Mouse (Mus musculus) bone marrow macrophage, adult 2 months (primary cell): ENCODE measurements around the gene Fbxo21. TPM values are rescaled to one million over a fixed set of nuclear protein-coding genes. Genes with fewer than 3 reads are reported as not detected.

Experiments used
- H3K27ac ChIP-seq: 2 replicates; pipeline ENCODE4 v1.5.1; 2012; ENCODE audit warnings: low read depth, low read length; ENCODE audit not compliant: insufficient read depth
- H3K4me1 ChIP-seq: 2 replicates; pipeline ENCODE4 v1.6.1; 2012; ENCODE audit warnings: low read length; ENCODE audit not compliant: control insufficient read depth, insufficient read depth
- H3K4me3 ChIP-seq: 2 replicates; pipeline ENCODE4 v1.5.1; 2012; ENCODE audit warnings: mild to moderate bottlenecking, low read length, moderate library complexity; ENCODE audit not compliant: insufficient read depth
- CTCF ChIP-seq: IDR thresholded peaks from 2 replicates; pipeline ENCODE4 v1.5.1; 2012; ENCODE audit warnings: low read depth, mild to moderate bottlenecking, low read length, moderate library complexity
- POLR2A ChIP-seq: IDR thresholded peaks from 2 replicates; pipeline ENCODE4 v1.6.1; 2012; ENCODE audit warnings: mild to moderate bottlenecking, low read depth, low read length, borderline replicate concordance
- polyA plus RNA-seq: library from polyadenylated mRNA; stranded (reverse); fragments of >200 nt; gene quantifications from 2 replicates; pipeline ENCODE4 v1.2.4, GENCODE M21; 2012; ENCODE audit not compliant: missing spikeins, insufficient read depth, insufficient read length

The Fbxo21 gene
- polyA plus RNA-seq, 1 experiment, result 17.2 TPM

DNA sequence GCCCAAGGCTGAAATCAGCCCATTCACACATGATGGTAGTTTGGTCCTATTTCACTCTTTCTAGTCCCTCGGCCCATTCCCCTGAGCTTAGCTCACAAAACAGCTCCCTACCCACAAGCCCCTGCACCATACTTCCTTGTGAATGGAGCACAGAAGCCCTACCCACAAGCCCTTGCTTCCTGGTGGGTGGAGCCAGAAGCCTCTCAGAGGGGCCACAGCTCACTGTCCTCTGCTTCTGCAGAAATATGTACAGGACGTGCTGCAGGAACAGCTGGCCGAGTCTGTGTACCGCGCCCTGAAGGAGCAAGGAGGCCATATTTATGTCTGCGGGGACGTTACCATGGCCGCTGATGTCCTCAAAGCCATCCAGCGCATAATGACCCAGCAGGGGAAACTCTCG, 27.1 kb upstream of the Fbxo21 start:
- TF ChIP-seq CTCF (no peak), POLR2A (no peak)
- Histone ChIP-seq H3K27ac (no peak overlapping the region), H3K4me1 (no peaks in the 10 kb centered on the region), H3K4me3 (no peak overlapping the region)

DNA sequence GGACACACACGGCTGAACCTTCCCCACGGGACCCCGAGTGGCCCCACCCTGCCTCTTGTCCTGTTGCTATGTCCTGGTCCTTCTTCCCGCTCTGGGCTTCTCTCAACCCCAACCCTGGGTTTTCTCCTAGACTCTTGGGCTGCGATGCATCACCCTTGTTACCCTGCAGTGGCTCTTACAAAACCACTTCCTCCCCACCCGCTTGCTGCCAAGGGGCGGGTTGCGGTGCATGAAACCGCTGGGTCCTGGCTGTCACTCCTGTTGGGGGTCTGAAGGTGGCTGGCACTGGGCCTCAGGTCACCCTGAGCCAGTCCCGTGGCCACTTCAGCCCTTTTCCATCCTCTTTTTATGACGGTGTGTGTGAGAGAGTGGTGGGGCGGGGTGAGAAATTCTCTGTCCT, 22.6 kb upstream of the Fbxo21 start:
- Histone ChIP-seq H3K4me1 (no peaks in the 10 kb centered on the region), H3K4me3 (no peak overlapping the region), H3K27ac (no peak overlapping the region)
- TF ChIP-seq CTCF (no peak), POLR2A (no peak)

DNA sequence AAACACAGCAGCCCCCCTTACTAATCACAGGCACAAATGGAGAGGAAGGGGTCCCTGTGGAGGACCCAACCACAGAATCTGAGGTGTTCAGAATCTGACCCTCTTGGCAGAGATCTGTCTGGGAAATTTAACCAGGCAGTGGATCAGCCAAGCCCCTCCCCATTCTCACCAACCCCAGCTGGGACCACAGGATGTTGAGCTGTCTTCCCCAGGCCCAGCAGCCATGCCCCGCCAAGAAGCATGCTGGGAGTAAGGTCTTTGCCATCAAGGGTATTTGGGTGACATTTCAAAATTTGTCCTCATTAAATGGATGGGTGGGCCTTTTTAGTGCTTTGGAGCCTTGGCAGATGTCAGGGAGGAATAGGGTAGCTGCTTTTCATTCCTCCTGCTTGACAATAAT, 22.1 kb upstream of the Fbxo21 start:
- Histone ChIP-seq H3K4me1 (no peaks in the 10 kb centered on the region), H3K27ac (no peak overlapping the region), H3K4me3 (no peak overlapping the region)
- TF ChIP-seq CTCF (no peak), POLR2A (no peak)

DNA sequence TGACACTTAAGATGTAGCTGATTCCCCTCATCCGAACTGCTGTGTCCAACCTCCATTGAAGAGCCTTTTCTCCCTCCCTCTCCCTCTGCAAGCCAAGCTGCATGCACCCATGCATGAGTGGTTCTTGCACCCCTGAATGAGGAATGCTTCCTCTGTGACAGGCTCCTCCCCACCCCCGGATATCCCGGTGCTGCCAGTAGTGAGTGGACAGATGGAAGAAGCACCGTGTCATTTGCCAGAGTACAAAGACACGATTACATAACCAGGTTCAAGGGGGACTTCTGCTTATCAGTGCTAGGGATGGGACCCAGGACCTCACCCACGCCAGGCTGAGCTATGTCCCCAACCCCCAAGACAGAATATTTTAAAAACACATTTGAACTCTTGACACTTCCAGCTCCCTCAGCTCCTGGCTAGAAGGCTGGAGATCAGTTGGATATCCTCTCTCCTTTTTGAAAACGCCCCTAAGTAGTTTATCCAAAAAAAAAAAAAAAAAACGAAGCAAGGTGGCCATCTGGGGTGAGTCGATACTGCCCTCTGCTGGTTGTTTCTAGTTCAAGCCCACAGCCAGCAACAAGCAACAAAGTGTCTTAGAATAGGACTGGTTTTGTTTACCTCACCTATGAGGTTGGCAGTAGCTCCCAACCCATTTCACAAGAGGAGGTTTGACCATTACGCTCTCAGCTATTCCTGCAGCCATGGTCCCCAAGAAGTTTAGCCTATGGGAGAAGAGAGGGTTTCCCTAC, 20.7 kb upstream of the Fbxo21 start:
- no peak overlapping the region for H3K27ac ChIP-seq
- no peak overlapping the region for H3K4me3 ChIP-seq
- TF ChIP-seq POLR2A (no peak), CTCF (peak; percentile 46)
- H3K4me1 ChIP-seq, result no peaks in the 10 kb centered on the region

DNA sequence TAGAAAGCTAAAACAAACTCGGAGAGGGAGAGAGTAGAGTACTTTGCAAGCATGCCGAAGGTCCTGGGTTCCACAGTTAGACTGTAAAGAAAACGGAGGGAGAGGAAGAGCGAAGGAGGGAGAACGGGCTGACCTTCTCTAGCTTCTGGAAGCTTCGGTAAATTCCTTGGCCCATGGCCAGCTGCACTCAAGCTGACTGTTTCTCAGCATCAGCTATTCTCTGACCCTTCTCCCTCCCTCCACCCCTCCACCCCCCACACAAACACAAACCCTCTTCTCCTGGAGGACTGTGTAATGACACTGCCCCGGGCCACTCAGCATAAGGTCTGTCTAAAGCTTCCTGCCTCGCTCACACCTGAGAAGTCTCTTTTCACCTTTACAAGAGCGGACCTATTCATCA, 11.8 kb upstream of the Fbxo21 start:
- Histone ChIP-seq H3K4me3 (no peak overlapping the region), H3K4me1 (peaks cover 4% of the 10 kb centered on the region; the same call in 1 of the 2 replicates), H3K27ac (no peak overlapping the region)
- TF ChIP-seq POLR2A, result no peak
- TF ChIP-seq CTCF, result no peak

DNA sequence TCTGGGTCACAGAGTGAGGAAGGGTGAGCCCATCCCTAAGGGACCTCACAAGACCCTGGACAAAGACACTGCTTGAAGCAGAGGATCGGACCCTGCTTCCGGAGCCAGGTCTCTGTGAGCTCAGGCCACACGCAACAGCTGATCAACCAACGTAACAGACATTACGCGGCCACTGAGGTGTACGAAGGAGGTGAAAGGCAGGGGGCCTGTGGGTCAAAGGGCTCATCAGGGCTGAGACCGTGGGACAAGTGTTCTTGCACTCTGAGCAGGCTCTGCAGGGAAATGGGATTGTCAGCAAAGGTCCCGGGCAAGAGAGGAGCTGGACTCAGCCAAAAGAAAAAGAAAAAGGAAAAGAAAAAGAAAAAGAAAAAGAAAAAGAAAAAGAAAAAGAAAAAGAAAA, 9.6 kb upstream of the Fbxo21 start:
- Histone ChIP-seq H3K4me3 (no peak overlapping the region), H3K27ac (no peak overlapping the region), H3K4me1 (peaks cover 4% of the 10 kb centered on the region; the same call in 1 of the 2 replicates)
- TF ChIP-seq POLR2A (no peak), CTCF (no peak)

DNA sequence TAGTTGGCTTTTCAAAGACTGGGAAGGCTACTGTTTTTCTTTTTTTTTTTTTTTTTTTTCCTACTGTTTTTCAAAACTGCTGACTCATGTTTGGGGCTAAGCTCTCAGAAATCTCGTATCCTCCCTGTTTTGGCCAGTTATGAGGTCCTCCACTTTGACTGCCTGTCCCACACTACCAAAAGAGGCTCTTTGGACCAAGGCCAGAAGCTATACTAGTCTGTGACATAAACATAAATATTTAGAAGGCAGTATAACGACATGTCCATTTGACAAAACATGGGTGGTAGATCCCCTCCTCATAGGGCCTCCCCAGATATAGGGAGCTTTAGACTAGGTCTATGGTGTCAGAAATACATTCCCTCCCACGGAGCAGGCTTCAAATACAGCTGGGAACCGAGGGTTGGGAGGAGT, 8.9 kb upstream of the Fbxo21 start:
- H3K27ac ChIP-seq, result no peak overlapping the region
- TF ChIP-seq POLR2A (no peak), CTCF (no peak)

DNA sequence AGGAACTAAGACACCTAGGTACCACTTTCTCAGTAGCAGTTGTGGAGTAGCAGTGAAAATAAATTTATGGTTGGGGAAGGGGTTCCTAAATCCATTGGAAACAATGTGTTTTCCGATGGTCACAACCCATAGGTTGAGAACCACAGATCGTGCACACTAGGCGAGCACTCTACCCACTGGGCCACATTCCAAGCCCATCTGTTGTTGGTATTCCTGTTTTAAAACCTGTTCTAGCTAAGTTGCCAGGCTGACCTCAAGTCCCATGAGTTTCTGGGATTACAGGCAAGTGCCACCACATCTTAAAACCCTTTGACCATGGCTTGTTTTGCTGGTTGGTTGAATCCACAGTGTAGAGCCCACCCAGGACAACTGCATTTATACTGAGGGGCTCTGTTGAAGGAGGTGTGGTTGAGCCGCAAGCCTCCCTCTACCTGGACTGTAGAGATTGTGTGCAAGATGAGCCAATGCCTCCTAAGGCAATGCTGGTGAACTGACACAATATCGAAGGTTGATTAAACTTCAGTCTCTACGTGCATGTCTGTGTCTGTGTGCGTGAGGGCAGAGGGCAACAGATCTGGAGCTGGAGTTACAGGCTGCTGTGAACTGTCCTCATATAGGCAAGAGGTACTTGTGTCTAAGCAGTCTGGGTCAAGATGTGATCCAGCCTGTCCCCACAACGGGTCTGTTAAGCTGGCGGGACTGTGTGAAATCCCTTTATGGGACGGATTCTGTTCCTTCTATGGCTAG, 6.7 kb upstream of the Fbxo21 start:
- Histone ChIP-seq H3K4me1 (peaks cover 4% of the 10 kb centered on the region; the same call in 1 of the 2 replicates), H3K27ac (no peak overlapping the region)
- no peak for TF ChIP-seq POLR2A
- TF ChIP-seq CTCF, result no peak

More for the DNA sequence above, 8.9 kb upstream of the Fbxo21 start:
- Histone ChIP-seq H3K4me3 (no peak overlapping the region), H3K4me1 (peaks cover 4% of the 10 kb centered on the region; the same call in 1 of the 2 replicates)

DNA sequence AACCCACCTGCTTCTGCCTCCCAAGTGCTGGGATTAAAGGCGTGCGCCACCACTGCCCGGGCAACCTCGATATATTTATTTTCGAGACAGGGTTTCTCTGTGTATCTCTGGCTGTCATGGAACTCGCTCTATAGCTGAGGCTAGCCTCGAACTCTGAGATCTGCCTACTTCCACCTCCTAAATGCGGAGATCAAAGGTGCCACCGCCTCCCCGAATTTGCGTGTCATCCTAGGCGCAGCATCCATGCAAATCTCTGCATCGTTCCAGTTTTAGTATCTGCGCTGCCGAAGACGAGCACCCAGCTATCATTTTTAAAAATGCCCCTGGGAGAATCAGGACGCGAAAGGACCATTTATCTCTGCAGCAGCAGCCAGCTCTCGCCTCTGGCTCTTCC, 270 bp upstream of the Fbxo21 start:
- H3K4me1 ChIP-seq, result peaks cover 12% of the 10 kb centered on the region
- H3K27ac ChIP-seq, result no peak overlapping the region
- TF ChIP-seq CTCF (no peak), POLR2A (no peak)
- peak overlapping the region; percentile 96 for H3K4me3 ChIP-seq

More for the DNA sequence above, 6.7 kb upstream of the Fbxo21 start:
- H3K4me3 ChIP-seq, result no peak overlapping the region
